Mouse (Mus musculus): ENCODE data around the gene Rgs19.

- TF ChIP-seq CTCF (IDR thresholded peaks at IDR 0.05; ENCODE audit: low read depth) (no peak), EP300 (IDR thresholded peaks at IDR 0.05; ENCODE audit: low read depth) (no peak)
These were observed 22.5 kb downstream of the Rgs19 start, which contains the start of gene Sox18 for GRCm38 (mm10) chr2:181671326-181671725.
